Mouse (Mus musculus) brain, embryonic 14.5 days (tissue): ENCODE results near the gene Hs6st1.

Source experiments
- CTCF ChIP-seq: fragments of 200-500 bp; IDR thresholded peaks from 2 replicates; pipeline ENCODE4 v1.5.1; 2012; ENCODE audit warnings: inconsistent platforms, mild to moderate bottlenecking, moderate library complexity, borderline replicate concordance; ENCODE audit not compliant: insufficient read depth, insufficient read length; ENCODE audit errors: extremely low read depth
- POLR2A ChIP-seq: fragments of 200-500 bp; IDR thresholded peaks from 2 replicates; pipeline ENCODE4 v1.6.1; 2012; ENCODE audit warnings: mild to moderate bottlenecking, inconsistent platforms, borderline replicate concordance; ENCODE audit not compliant: poor library complexity, insufficient read depth, insufficient read length, severe bottlenecking; ENCODE audit errors: extremely low read depth

- no peak for TF ChIP-seq CTCF
- no peak for TF ChIP-seq POLR2A
Measured at GRCm38 (mm10) chr1:36129881-36130280, 61.7 kb downstream of the Hs6st1 start.
